Mouse (Mus musculus): Measurements from ENCODE around the gene Mpped2.

DNA sequence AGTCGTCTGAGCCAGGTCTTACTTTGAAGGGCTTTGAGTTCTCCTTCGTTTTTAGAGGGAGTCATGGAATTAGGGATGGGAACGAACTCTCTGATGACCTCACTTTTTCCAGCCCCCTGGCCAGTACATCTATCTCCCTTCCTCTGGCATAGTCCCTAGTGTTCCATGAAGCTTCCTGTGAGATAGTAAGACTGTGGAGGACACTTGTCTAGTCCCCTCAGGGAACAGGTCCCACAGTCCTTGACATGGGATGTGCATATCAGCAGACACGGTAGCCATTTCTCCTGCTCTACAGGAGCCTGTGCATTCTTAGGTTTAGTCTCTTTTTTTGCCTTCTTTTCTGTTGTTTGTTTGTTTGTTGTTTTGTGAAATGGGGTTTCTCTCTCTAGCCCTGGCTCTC lies 105.8 kb downstream of the Mpped2 start:
- TF ChIP-seq CTCF (IDR thresholded peaks at IDR 0.05; ENCODE audit: low read depth) = no peak
- TF ChIP-seq EP300 (optimal IDR thresholded peaks at IDR 0.05) = no peak
